Mouse (Mus musculus) small intestine, adult 2 months (tissue): Measurements from ENCODE around the gene Trpm1.

Experiments
- CTCF ChIP-seq: fragments of 200-500 bp; IDR thresholded peaks from 2 replicates; pipeline ENCODE4 v1.5.1; 2012; ENCODE audit warnings: low read depth, mild to moderate bottlenecking, control low read depth, inconsistent platforms, low read length, moderate library complexity, mixed read lengths; ENCODE audit not compliant: insufficient replicate concordance, insufficient read length; ENCODE audit errors: extremely low read depth
- POLR2A ChIP-seq: fragments of 200-500 bp; IDR thresholded peaks from 2 replicates; pipeline ENCODE4 v1.6.1; 2012; ENCODE audit warnings: low read depth, mild to moderate bottlenecking, control low read depth, inconsistent platforms, low read length, moderate library complexity

- TF ChIP-seq POLR2A = no peak
- no peak for TF ChIP-seq CTCF
These were observed 31.7 kb downstream of the Trpm1 start for GRCm38 (mm10) chr7:64185203-64185931.
